Mouse (Mus musculus) neutrophil, adult 65 days (primary cell): ENCODE results near the gene Olfr702. TPM values are rescaled to one million over a fixed set of nuclear protein-coding genes. Genes with fewer than 3 reads are reported as not detected.

Experiments used
- total RNA-seq: library from RNA; stranded (reverse); gene quantifications from 2 replicates; pipeline ENCODE4 v1.2.4, GENCODE M21; 2023

Olfr702 gene
- total RNA-seq: not detected in 2 replicates

DNA sequence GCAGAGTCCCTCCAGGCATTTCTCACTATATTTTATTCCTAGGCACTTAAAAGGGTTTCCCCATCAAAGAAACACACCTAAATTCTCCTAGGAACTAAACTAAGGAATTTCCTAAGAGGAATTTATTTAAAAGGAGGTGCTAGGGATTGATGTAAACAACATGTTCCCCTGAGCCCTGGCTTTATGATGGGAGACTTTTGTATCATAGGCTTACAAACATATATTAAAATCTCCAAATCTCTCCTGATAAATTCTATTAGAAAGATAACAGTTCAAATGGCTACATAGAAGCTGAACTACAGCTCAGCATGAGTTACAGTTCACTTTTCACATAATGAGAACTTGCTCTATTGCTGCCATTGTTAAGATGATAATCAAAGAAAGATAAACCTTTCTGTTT, at the start of gene Olfr702:
TSS of gene Olfr702 (minus strand) at position 101 of the 400 bp plus-strand sequence.

DNA sequence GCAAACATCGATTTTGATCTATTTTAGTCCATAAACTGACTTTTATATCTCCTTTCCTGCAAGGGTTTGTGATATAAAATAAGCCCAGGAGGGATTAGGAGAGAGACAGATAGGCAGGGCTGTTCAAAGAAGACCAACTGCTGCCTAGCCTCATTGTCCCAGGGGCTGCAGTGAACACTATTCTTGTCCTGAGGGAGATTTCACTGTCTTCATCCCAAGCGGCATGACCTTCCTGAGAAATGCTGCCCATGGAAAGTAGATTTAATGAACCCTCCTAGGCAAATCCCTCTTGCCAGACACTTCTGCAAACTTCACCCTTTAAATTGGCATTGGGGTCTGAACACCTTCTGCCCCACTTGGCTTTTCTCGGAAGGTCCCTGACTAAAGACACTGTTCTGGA, 43.1 kb upstream of the Olfr702 start, which contains the start of gene Olfr705:
TSS of gene Olfr705 (minus strand) at position 101 of the 400 bp plus-strand sequence.

DNA sequence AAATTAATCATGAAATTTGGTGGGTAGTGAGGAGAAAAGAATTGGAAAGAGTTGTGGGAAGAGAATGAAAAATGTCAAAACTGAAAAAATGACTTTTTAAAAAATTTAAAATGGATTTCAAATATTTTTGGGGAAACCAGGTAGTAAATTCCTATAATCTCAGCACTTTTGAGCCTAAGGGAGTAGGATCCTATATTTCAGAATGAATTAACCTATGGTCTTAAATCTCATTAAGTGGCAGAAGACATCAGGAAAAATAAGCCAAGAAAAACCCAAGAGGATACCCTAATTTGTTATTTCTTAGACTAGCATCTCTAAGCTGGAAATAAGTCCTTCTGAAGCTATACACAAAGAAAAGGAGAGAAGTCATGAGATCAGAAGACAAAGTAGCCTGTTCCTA, 29.2 kb upstream of the Olfr702 start, which contains the start of gene Olfr704:
TSS of gene Olfr704 (plus strand) at position 301 of the 400 bp plus-strand sequence.

DNA sequence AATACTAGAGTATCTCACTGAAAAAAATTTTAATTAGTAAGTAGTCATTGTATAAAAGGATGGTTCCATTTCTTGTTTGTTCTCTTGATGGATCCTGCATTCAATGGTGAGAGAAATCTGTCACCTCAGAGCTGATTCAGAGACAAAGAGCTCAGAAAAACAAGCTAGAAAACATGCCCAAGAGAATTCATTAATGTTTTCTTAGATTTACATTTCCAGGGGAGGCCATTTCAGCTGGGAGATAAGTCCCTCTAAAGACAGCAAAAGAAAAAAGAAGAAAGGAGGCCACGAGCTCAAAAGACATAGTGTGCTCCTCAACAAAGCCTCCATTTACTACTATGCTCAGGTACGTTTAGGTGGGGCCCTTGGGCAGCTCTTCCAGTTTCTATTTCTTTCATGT, 9.4 kb upstream of the Olfr702 start, which contains the start of gene Olfr703:
TSS of gene Olfr703 (plus strand) at position 301 of the 400 bp plus-strand sequence.

DNA sequence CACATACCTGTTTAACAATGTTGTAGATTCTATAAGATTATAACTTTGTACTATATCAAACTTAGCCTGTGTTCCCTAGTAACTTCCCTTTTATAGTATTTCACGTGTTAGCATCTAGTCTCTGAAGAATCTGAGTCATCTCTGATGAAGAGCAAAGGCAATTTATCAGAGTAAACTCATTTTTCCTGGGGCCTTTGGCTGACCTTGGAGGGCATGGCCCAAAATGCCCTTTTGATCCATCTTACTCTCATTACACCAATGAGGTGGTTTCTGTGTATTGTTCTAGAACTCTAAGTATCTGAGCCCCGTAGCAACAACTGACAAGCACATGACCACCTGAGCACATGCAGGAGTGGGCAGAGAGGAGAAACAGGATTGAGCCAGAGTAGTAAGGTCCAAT, 19.9 kb downstream of the Olfr702 start, which contains the start of gene Olfr701:
TSS of gene Olfr701 (plus strand) at position 301 of the 400 bp plus-strand sequence.

DNA sequence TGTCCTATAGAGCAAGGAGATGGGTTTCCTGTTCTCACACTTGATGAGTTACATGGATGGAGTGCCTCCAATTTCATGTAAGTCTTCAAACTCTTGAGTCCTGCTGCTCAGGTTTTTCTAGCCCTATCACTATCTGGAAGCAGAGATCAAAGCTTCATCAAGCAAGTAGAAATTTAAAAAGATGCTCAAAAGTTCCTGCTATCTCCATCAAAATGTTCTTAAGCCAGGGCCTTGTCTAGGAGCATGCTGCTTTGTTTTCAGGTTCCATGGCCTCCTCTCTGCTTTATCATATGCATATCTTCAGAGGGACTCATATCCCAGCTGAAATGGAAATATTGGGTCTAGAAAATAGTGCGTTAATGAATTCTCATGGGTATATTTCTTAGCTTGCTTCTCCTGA, 25.0 kb downstream of the Olfr702 start, which contains the start of gene Olfr700:
TSS of gene Olfr700 (minus strand) at position 101 of the 400 bp plus-strand sequence.

DNA sequence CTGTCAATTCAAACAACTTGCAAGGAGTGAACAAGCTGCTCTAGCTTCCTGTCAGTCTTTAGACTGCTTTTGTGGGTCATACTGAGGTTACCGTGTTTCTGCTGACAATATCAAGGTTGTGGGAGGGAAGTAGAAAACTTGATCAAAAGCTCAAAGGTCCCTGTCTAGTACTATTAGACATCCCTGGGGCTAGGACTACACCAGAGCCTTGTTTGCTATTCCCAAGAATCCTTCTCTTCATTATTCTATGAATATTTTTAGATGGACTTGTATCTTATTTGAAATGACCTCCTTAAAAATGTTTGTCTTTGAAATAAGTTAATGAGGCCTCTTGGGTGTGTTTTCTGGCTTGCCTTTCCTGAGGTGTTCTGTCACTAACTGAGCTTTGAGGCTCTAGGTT, 40.6 kb downstream of the Olfr702 start, which contains the start of gene Olfr699:
TSS of gene Olfr699 (minus strand) at position 101 of the 400 bp plus-strand sequence.

Other genes starting within 250 kb of the Olfr702 start
- gene Olfr693, start 153.3 kb downstream of the Olfr702 start, total RNA-seq: not detected in 2 replicates
- not detected in 2 replicates for gene Olfr694, start 142.1 kb downstream of the Olfr702 start, total RNA-seq
- not detected in 2 replicates for gene Olfr695, start 117.5 kb downstream of the Olfr702 start, total RNA-seq
- not detected in 2 replicates for gene Olfr697, start 91.5 kb downstream of the Olfr702 start, total RNA-seq
- gene Olfr698, start 78.5 kb downstream of the Olfr702 start, total RNA-seq: not detected in 2 replicates
- gene Olfr699, start 40.7 kb downstream of the Olfr702 start, total RNA-seq: not detected in 2 replicates
- gene Olfr700, start 25.1 kb downstream of the Olfr702 start, total RNA-seq: not detected in 2 replicates
- not detected in 2 replicates for gene Olfr701, start 19.8 kb downstream of the Olfr702 start, total RNA-seq
- not detected in 2 replicates for gene Olfr703, start 9.5 kb upstream of the Olfr702 start, total RNA-seq
- gene Olfr704, start 29.3 kb upstream of the Olfr702 start, total RNA-seq: not detected in 2 replicates
- not detected in 2 replicates for gene Olfr705, start 43.0 kb upstream of the Olfr702 start, total RNA-seq
- gene Olfr706, start 54.3 kb upstream of the Olfr702 start, total RNA-seq: not detected in 2 replicates
- gene Olfr707, start 67.3 kb upstream of the Olfr702 start, total RNA-seq: not detected in 2 replicates
- not detected in 2 replicates for gene Olfr1532-ps1, start 74.1 kb upstream of the Olfr702 start, total RNA-seq
- 0.09 TPM in 1 of 2 replicates, not detected in the other for gene Olfr709-ps1, start 98.3 kb upstream of the Olfr702 start, total RNA-seq
- not detected in 2 replicates for gene Olfr710, start 114.4 kb upstream of the Olfr702 start, total RNA-seq
- gene Olfr6, start 130.0 kb upstream of the Olfr702 start, total RNA-seq: not detected in 2 replicates
- not detected in 2 replicates for gene Olfr711, start 141.6 kb upstream of the Olfr702 start, total RNA-seq
- not detected in 2 replicates for gene Olfr2, start 172.2 kb upstream of the Olfr702 start, total RNA-seq
- gene Olfr713, start 197.3 kb upstream of the Olfr702 start, total RNA-seq: not detected in 2 replicates
- not detected in 2 replicates for gene Olfr714, start 237.1 kb upstream of the Olfr702 start, total RNA-seq